Mouse (Mus musculus): Measurements from ENCODE around the gene Itpr1.

- no peak for TF ChIP-seq GATA1 (IDR thresholded peaks at IDR 0.05; ENCODE audit: low read length)
- TF ChIP-seq TAL1 (IDR thresholded peaks at IDR 0.05; ENCODE audit: low read length) = no peak
Measured at GRCm38 (mm10) chr6:108408053-108408452, 195.2 kb downstream of the Itpr1 start.

Data from erythroblast, embryonic 14.5 days (primary cell).